Mouse (Mus musculus): ENCODE data around the gene Cyp4f37. TPM values are rescaled to one million over a fixed set of nuclear protein-coding genes. Genes with fewer than 3 reads are reported as not detected.

Cyp4f37 gene
- polyA plus RNA-seq, 1 experiment from 2014 or later, result not detected

- 82% methylated on average over 1 of the region's 1 CpGs for WGBS
- no peak for ATAC-seq
These were observed 37.1 kb downstream of the Cyp4f37 start for GRCm38 (mm10) chr17:32658246-32658645.

GRCm38 (mm10) chr17:32658712-32659111, 37.6 kb downstream of the Cyp4f37 start, which contains the start of gene Cyp4f40:
Gene Cyp4f40 (plus strand): TSS chr17:32658900.
- H3K36me3 ChIP-seq (ENCODE audit: control insufficient read depth, insufficient read depth, low read length), result no peaks in the 10 kb centered on the region
- no peak within 1 kb of the TSS for H3K27ac ChIP-seq (ENCODE audit: low read depth, low read length)
- H3K4me2 ChIP-seq (ENCODE audit: low read length), result no peak within 1 kb of the TSS
- no peak for ATAC-seq
- peak; percentile 33 for DNase-seq (ENCODE audit: low spot score)
- no peaks in the 10 kb centered on the region for H3K4me1 ChIP-seq (ENCODE audit: control insufficient read depth, insufficient read depth, low read length)
- H3K9ac ChIP-seq (ENCODE audit: low read length), result no peak within 1 kb of the TSS
- H3K9me3 ChIP-seq (replicated peaks; ENCODE audit: control insufficient read depth, low read length), result no peaks in the 10 kb centered on the region
- WGBS, result 38% methylated on average over 2 of the region's 2 CpGs
- no peaks in the 10 kb centered on the region for H3K27me3 ChIP-seq (replicated peaks; ENCODE audit: control insufficient read depth, insufficient read depth, low read length)
- H3K4me3 ChIP-seq (ENCODE audit: low read depth, low read length), result no peak within 1 kb of the TSS

More at GRCm38 (mm10) chr17:32658246-32658645, 37.1 kb downstream of the Cyp4f37 start:
- H3K4me1 ChIP-seq (ENCODE audit: control insufficient read depth, insufficient read depth, low read length), result no peaks in the 10 kb centered on the region
- no peaks in the 10 kb centered on the region for H3K9me3 ChIP-seq (replicated peaks; ENCODE audit: control insufficient read depth, low read length)
- no peak overlapping the region for H3K4me2 ChIP-seq (ENCODE audit: low read length)
- H3K27ac ChIP-seq (ENCODE audit: low read depth, low read length), result no peak overlapping the region
- no peaks in the 10 kb centered on the region for H3K36me3 ChIP-seq (ENCODE audit: control insufficient read depth, insufficient read depth, low read length)
- no peaks in the 10 kb centered on the region for H3K27me3 ChIP-seq (replicated peaks; ENCODE audit: control insufficient read depth, insufficient read depth, low read length)
- H3K4me3 ChIP-seq (ENCODE audit: low read depth, low read length), result no peak overlapping the region
- DNase-seq (ENCODE audit: low spot score), result no peak
- H3K9ac ChIP-seq (ENCODE audit: low read length), result no peak overlapping the region

GRCm38 (mm10) chr17:32673976-32674375, 52.9 kb downstream of the Cyp4f37 start:
- ATAC-seq (no peak), DNase-seq (ENCODE audit: low spot score) (no peak)
- no peak overlapping the region for H3K4me2 ChIP-seq (ENCODE audit: low read length)
- no peaks in the 10 kb centered on the region for H3K27me3 ChIP-seq (replicated peaks; ENCODE audit: control insufficient read depth, insufficient read depth, low read length)
- no peaks in the 10 kb centered on the region for H3K4me1 ChIP-seq (ENCODE audit: control insufficient read depth, insufficient read depth, low read length)
- H3K36me3 ChIP-seq (ENCODE audit: control insufficient read depth, insufficient read depth, low read length), result no peaks in the 10 kb centered on the region
- no peak overlapping the region for H3K27ac ChIP-seq (ENCODE audit: low read depth, low read length)
- no peaks in the 10 kb centered on the region for H3K9me3 ChIP-seq (replicated peaks; ENCODE audit: control insufficient read depth, low read length)
- H3K4me3 ChIP-seq (ENCODE audit: low read depth, low read length), result no peak overlapping the region
- H3K9ac ChIP-seq (ENCODE audit: low read length), result no peak overlapping the region
- 75% methylated on average over 7 of the region's 7 CpGs for WGBS

GRCm38 (mm10) chr17:32676040-32676635, 55.0 kb downstream of the Cyp4f37 start:
- 54% methylated on average over 21 of the region's 21 CpGs for WGBS

GRCm38 (mm10) chr17:32680404-32680803, 59.3 kb downstream of the Cyp4f37 start:
- peak; percentile 73 for DNase-seq (ENCODE audit: low spot score)
- Histone ChIP-seq H3K4me1 (ENCODE audit: control insufficient read depth, insufficient read depth, low read length) (no peaks in the 10 kb centered on the region), H3K27me3 (replicated peaks; ENCODE audit: control insufficient read depth, insufficient read depth, low read length) (no peaks in the 10 kb centered on the region), H3K27ac (ENCODE audit: low read depth, low read length) (no peak overlapping the region), H3K9ac (ENCODE audit: low read length) (no peak overlapping the region), H3K36me3 (ENCODE audit: control insufficient read depth, insufficient read depth, low read length) (no peaks in the 10 kb centered on the region), H3K4me3 (ENCODE audit: low read depth, low read length) (no peak overlapping the region), H3K9me3 (replicated peaks; ENCODE audit: control insufficient read depth, low read length) (no peaks in the 10 kb centered on the region), H3K4me2 (ENCODE audit: low read length) (no peak overlapping the region)
- ATAC-seq, result no peak
- 24% methylated on average over 2 of the region's 2 CpGs for WGBS

More at GRCm38 (mm10) chr17:32676040-32676635, 55.0 kb downstream of the Cyp4f37 start:
- no peaks in the 10 kb centered on the region for H3K27me3 ChIP-seq (replicated peaks; ENCODE audit: control insufficient read depth, insufficient read depth, low read length)
- DNase-seq (ENCODE audit: low spot score), result peak; percentile 13
- H3K4me1 ChIP-seq (ENCODE audit: control insufficient read depth, insufficient read depth, low read length), result no peaks in the 10 kb centered on the region
- ATAC-seq, result no peak
- no peaks in the 10 kb centered on the region for H3K9me3 ChIP-seq (replicated peaks; ENCODE audit: control insufficient read depth, low read length)
- H3K9ac ChIP-seq (ENCODE audit: low read length), result no peak overlapping the region
- H3K36me3 ChIP-seq (ENCODE audit: control insufficient read depth, insufficient read depth, low read length), result no peaks in the 10 kb centered on the region
- no peak overlapping the region; the same call in 1 of the 2 replicates for H3K4me2 ChIP-seq (ENCODE audit: low read length)
- H3K4me3 ChIP-seq (ENCODE audit: low read depth, low read length), result no peak overlapping the region
- H3K27ac ChIP-seq (ENCODE audit: low read depth, low read length), result no peak overlapping the region

DNA sequence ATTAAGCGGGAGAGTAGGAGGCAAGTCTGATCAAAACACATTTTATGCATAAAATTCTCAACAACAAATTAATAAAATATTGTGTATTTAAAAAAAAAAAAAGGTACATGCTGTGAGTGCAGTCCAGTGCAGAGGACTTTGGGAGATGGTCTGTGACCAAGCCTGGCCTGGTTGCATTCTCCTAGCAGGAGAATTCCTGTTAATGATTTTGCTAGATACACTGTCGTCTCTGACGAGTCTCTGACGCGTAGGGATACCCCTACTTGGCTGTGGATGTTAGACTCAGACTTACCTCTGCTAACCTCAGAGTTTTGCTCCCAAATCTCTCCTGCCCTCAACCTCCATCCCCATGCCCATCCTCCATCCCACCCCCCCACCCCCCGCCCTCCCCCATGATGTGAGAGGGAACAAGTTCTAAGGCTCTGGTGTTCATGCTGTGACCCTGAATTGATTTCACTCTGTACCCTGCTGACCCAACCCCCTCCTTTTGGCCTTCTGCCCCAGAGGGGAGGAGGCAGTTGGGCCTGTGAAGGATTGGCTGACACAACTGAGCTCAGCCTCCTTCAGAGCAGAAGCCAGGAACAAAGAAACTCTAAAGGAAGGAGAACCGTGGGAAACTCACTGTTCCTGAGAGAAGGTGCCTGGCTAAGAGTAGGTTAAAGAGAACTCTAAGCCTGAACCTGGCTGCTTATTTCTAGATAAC, 64.1 kb downstream of the Cyp4f37 start, which contains the start of gene Cyp4f15:
Gene Cyp4f15, plus strand, starts transcription at position 580 of the 703 bp plus-strand sequence.
- WGBS, result 18% methylated on average over 7 of the region's 7 CpGs
- no peaks in the 10 kb centered on the region for H3K4me1 ChIP-seq (ENCODE audit: control insufficient read depth, insufficient read depth, low read length)
- no peak within 1 kb of the TSS for H3K9ac ChIP-seq (ENCODE audit: low read length)
- H3K27me3 ChIP-seq (replicated peaks; ENCODE audit: control insufficient read depth, insufficient read depth, low read length), result no peaks in the 10 kb centered on the region
- no peaks in the 10 kb centered on the region for H3K9me3 ChIP-seq (replicated peaks; ENCODE audit: control insufficient read depth, low read length)
- ATAC-seq (no peak), DNase-seq (ENCODE audit: low spot score) (peak; percentile 49)
- no peak within 1 kb of the TSS for H3K4me3 ChIP-seq (ENCODE audit: low read depth, low read length)
- no peak within 1 kb of the TSS for H3K4me2 ChIP-seq (ENCODE audit: low read length)
- no peaks in the 10 kb centered on the region for H3K36me3 ChIP-seq (ENCODE audit: control insufficient read depth, insufficient read depth, low read length)
- no peak within 1 kb of the TSS for H3K27ac ChIP-seq (ENCODE audit: low read depth, low read length)

Other genes with a start within 250 kb of the Cyp4f37 start
- gene Wiz, start 231.9 kb upstream of the Cyp4f37 start, polyA plus RNA-seq (2014; fragmentation: Nextera tagmentation; extraction: Ambion mirVana), result 29.2 and 35.6 TPM in 2 replicates
- 0.52 and 1.2 TPM in 2 replicates for gene Rasal3, start 217.7 kb upstream of the Cyp4f37 start, polyA plus RNA-seq (2014; fragmentation: Nextera tagmentation; extraction: Ambion mirVana)
- not detected in 2 replicates for gene Pglyrp2, start 197.1 kb upstream of the Cyp4f37 start, polyA plus RNA-seq (2014; fragmentation: Nextera tagmentation; extraction: Ambion mirVana)
- 0.33 and 0.95 TPM in 2 replicates for gene Cyp4f39, start 168.6 kb upstream of the Cyp4f37 start, polyA plus RNA-seq (2014; fragmentation: Nextera tagmentation; extraction: Ambion mirVana)
- 4.1 and 5.8 TPM in 2 replicates for gene Cyp4f17, start 115.3 kb upstream of the Cyp4f37 start, polyA plus RNA-seq (2014; fragmentation: Nextera tagmentation; extraction: Ambion mirVana)
- 18.4 and 20.6 TPM in 2 replicates for gene Cyp4f16, start 84.8 kb upstream of the Cyp4f37 start, polyA plus RNA-seq (2014; fragmentation: Nextera tagmentation; extraction: Ambion mirVana)
- not detected in 2 replicates for gene Cyp4f40, start 37.6 kb downstream of the Cyp4f37 start, polyA plus RNA-seq (2014; fragmentation: Nextera tagmentation; extraction: Ambion mirVana)
- 0.76 and 1.5 TPM in 2 replicates for gene Cyp4f15, start 64.3 kb downstream of the Cyp4f37 start, polyA plus RNA-seq (2014; fragmentation: Nextera tagmentation; extraction: Ambion mirVana)
- 44.1 and 72.0 TPM in 2 replicates for gene Zfp871, start 167.0 kb downstream of the Cyp4f37 start, polyA plus RNA-seq (2014; fragmentation: Nextera tagmentation; extraction: Ambion mirVana)
- gene Zfp811, start 188.6 kb downstream of the Cyp4f37 start, polyA plus RNA-seq (2014; fragmentation: Nextera tagmentation; extraction: Ambion mirVana), result 22.2 and 25.2 TPM in 2 replicates
- 20.7 and 25.7 TPM in 2 replicates for gene Zfp799, start 209.0 kb downstream of the Cyp4f37 start, polyA plus RNA-seq (2014; fragmentation: Nextera tagmentation; extraction: Ambion mirVana)

All from forebrain, embryonic 14.5 days (tissue).